Mouse (Mus musculus) stomach, embryonic 16.5 days (tissue): Measurements from ENCODE around the gene Vps37c. TPM values are rescaled to one million over a fixed set of nuclear protein-coding genes. Genes with fewer than 3 reads are reported as not detected.

Source experiments
- ATAC-seq: fragments of 200-750 bp; cut with Nextera tagmentation; 2 replicates; pipeline ENCODE4 v1.8.0; 2017; ENCODE audit warnings: moderate number of reproducible peaks, moderate TSS enrichment; ENCODE audit not compliant: insufficient read depth, low FRiP score
- H3K27ac ChIP-seq: fragments of 300-500 bp; sonication (generic); 2 replicates; pipeline ENCODE4 v1.5.1; 2014; ENCODE audit warnings: low read length
- H3K27me3 ChIP-seq: fragments of 300-500 bp; sonication (generic); 2 replicates; pipeline ENCODE4 v1.6.1; 2014; ENCODE audit warnings: low read length, control low read depth, mixed read lengths; ENCODE audit not compliant: control insufficient read depth, insufficient read depth
- H3K36me3 ChIP-seq: fragments of 300-500 bp; sonication (generic); 2 replicates; pipeline ENCODE4 v1.6.1; 2014; ENCODE audit warnings: low read length; ENCODE audit not compliant: control insufficient read depth, insufficient read depth
- H3K4me1 ChIP-seq: fragments of 300-500 bp; sonication (generic); 2 replicates; pipeline ENCODE4 v1.6.1; 2014; ENCODE audit warnings: low read length, control low read depth, mixed read lengths; ENCODE audit not compliant: control insufficient read depth, insufficient read depth
- H3K4me2 ChIP-seq: fragments of 300-500 bp; sonication (generic); 2 replicates; pipeline ENCODE4 v1.6.1; 2014; ENCODE audit warnings: low read depth, low read length, mixed read lengths
- H3K4me3 ChIP-seq: fragments of 300-500 bp; sonication (generic); replicated peaks from 2 replicates; pipeline ENCODE4 v1.5.1; 2014; ENCODE audit warnings: mild to moderate bottlenecking, low read length
- H3K9ac ChIP-seq: fragments of 300-500 bp; sonication (generic); 2 replicates; pipeline ENCODE4 v1.6.1; 2014; ENCODE audit warnings: low read length
- H3K9me3 ChIP-seq: fragments of 300-500 bp; sonication (generic); replicated peaks from 2 replicates; pipeline ENCODE4 v1.6.1; 2016; ENCODE audit warnings: low read length, control low read depth; ENCODE audit not compliant: control insufficient read depth
- WGBS: fragments of 180-500 bp; shearing (Covaris S2); extraction: QIAGEN DNeasy Blood & Tissue Kit; methylation state at CpG from one replicate; pipeline ENCODE4 v1.1.7; 2014; 5-methylcytosine and 5-hydroxymethylcytosine counted together
- polyA plus RNA-seq: library from polyadenylated mRNA; unstranded; fragments of >200 nt; fragmentation: Nextera tagmentation; extraction: Ambion mirVana; gene quantifications from 2 replicates; pipeline ENCODE4 v1.2.1, GENCODE M21; 2015

Vps37c gene
- polyA plus RNA-seq, 1 experiment from 2014 or later, result 48.7 TPM

- no peak overlapping the region for H3K4me2 ChIP-seq
- no peaks in the 10 kb centered on the region for H3K27me3 ChIP-seq
- peak overlapping the region; percentile 11; the same call in 1 of the 2 replicates for H3K27ac ChIP-seq
- no peaks in the 10 kb centered on the region for H3K9me3 ChIP-seq
- no peak for ATAC-seq
- H3K36me3 ChIP-seq, result no peaks in the 10 kb centered on the region
- no peak overlapping the region for H3K4me3 ChIP-seq
- H3K9ac ChIP-seq, result no peak overlapping the region
- no peaks in the 10 kb centered on the region for H3K4me1 ChIP-seq
- 68% methylated on average over 1 of the region's 1 CpGs for WGBS
Measured at GRCm38 (mm10) chr19:10678772-10679067, 9.8 kb upstream of the Vps37c start.

DNA sequence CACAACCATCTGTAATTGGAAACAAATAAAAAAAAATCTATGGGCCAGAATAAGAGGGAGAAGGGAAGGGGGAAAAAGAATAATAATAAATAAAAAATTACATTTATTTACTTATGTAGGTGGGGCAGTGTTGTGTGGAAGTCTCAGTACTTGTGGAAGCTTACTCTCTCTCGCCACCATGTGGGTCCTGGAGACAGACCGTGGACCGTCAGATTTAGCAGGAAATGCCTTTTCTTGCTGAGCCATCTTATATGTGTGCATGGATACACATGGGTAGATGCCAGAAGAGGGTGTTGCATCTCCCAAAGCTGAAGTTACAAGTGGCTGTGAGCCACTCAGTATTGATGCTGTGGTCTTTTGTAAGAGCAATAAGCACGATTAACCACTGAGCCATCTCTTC lies 7.0 kb upstream of the Vps37c start:
- H3K4me1 ChIP-seq, result no peaks in the 10 kb centered on the region
- no peak for ATAC-seq
- H3K4me2 ChIP-seq, result no peak overlapping the region
- H3K36me3 ChIP-seq, result no peaks in the 10 kb centered on the region
- H3K27me3 ChIP-seq, result no peaks in the 10 kb centered on the region
- no peak overlapping the region for H3K4me3 ChIP-seq
- 51% methylated on average over 4 of the region's 4 CpGs for WGBS
- H3K9me3 ChIP-seq, result no peaks in the 10 kb centered on the region
- no peak overlapping the region for H3K9ac ChIP-seq
- no peak overlapping the region for H3K27ac ChIP-seq

DNA sequence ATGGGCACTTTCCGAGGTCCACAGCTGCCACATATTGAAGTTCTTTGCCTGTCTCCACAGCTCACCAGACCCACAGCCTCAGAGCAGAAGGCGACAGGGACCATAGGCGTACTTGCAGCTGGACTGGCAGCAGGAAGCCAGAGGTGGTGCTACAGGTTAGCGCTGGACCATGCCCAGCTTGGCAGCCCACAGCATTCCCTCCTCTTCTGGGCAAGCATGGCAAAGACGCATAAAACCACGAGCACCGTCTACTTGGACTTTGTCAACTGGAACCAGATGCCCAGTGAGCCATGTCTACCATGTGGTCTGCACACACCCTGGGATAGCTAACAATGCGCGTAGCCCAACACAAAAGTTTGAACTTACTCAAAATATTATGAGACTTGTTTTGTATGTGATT lies 3.5 kb upstream of the Vps37c start:
- ATAC-seq, result no peak
- 92% methylated on average over 9 of the region's 9 CpGs for WGBS
- H3K4me2 ChIP-seq, result no peak overlapping the region
- H3K36me3 ChIP-seq, result no peaks in the 10 kb centered on the region
- no peaks in the 10 kb centered on the region for H3K9me3 ChIP-seq
- no peak overlapping the region for H3K27ac ChIP-seq
- peaks cover 13% of the 10 kb centered on the region for H3K4me1 ChIP-seq
- no peaks in the 10 kb centered on the region for H3K27me3 ChIP-seq
- H3K9ac ChIP-seq, result no peak overlapping the region
- H3K4me3 ChIP-seq, result no peak overlapping the region

DNA sequence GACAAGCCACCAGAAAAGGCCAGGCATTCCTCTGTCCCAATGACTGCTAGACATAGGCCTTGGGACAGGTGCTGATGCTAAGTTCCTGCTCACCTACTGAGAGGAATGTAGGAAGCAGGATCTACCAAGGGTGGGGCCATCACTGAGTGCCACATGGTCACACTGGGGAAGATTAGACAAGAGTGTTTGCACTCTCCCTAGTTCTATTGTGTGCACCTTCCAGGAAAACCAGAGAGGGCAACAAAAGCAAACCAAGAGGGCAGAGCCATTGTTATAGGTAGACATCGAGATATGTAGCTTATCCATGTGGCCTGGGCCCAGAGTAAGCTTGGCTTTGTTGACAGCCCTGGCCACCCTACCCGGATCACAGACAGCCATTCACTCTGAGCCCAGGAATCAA lies 2.8 kb upstream of the Vps37c start:
- Histone ChIP-seq H3K4me3 (no peak overlapping the region), H3K4me2 (no peak overlapping the region), H3K27me3 (no peaks in the 10 kb centered on the region), H3K4me1 (peaks cover 18% of the 10 kb centered on the region), H3K27ac (peak overlapping the region; percentile 43; the same call in 1 of the 2 replicates), H3K36me3 (no peaks in the 10 kb centered on the region), H3K9me3 (no peaks in the 10 kb centered on the region), H3K9ac (no peak overlapping the region)
- WGBS, result 55% methylated on average over 2 of the region's 2 CpGs
- peak; percentile 67 for ATAC-seq

- Histone ChIP-seq H3K27me3 (no peaks in the 10 kb centered on the region), H3K4me2 (peak overlapping the region; percentile 80), H3K9me3 (no peaks in the 10 kb centered on the region), H3K4me3 (peak overlapping the region; percentile 60), H3K4me1 (peaks cover 33% of the 10 kb centered on the region), H3K36me3 (no peaks in the 10 kb centered on the region), H3K9ac (peak overlapping the region; percentile 81), H3K27ac (peak overlapping the region; percentile 94)
- WGBS, result 28% methylated on average over 5 of the region's 5 CpGs
- no peak for ATAC-seq
Measured at GRCm38 (mm10) chr19:10689470-10690166, 1.1 kb downstream of the Vps37c start.

DNA sequence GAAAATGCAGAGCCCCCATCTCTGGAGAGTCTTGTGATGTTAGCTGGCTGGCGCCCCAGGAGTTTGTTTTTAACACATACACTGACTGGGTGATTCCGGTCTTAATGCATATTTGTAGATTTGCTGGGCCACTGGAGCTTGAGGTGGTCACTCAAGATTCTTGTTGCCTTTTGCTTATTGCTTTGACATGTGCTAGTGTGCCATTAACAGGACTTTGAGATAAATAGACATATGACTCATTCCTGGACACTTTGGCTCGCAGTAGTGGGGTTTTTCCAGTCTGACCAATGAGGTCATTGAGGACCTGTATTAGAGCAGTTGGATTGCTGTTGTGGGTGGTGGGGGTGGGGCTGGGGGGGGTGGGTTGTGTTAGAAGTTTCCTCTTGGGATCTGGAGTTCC lies 1.8 kb downstream of the Vps37c start:
- 50% methylated on average over 3 of the region's 3 CpGs for WGBS
- H3K4me3 ChIP-seq, result peak overlapping the region; percentile 60
- H3K9ac ChIP-seq, result peak overlapping the region; percentile 81
- H3K4me1 ChIP-seq, result peaks cover 38% of the 10 kb centered on the region
- peak overlapping the region; percentile 80 for H3K4me2 ChIP-seq
- no peaks in the 10 kb centered on the region for H3K36me3 ChIP-seq
- no peak for ATAC-seq
- H3K9me3 ChIP-seq, result no peaks in the 10 kb centered on the region
- H3K27me3 ChIP-seq, result no peaks in the 10 kb centered on the region
- H3K27ac ChIP-seq, result peak overlapping the region; percentile 94

DNA sequence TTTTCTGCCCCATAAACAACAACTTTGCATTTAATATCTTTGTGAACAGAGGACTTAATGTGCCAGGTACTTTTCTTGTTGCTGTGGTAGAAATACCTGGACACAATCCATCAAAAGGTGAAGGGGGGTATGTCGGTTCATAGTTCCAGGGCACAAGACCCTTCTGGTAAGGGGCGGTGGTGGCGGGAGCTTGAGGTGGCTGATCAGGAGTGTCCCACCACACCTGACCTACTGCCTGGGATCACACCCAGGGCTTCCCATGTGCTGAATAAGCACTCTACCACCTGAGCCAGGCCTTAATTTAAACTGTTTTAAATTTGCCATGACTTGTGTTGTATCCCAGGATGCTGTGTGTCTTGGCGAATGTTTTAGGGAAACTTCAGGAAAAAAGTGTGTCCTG lies 2.6 kb downstream of the Vps37c start:
- ATAC-seq, result no peak
- Histone ChIP-seq H3K27ac (peak overlapping the region; percentile 94), H3K9ac (peak overlapping the region; percentile 37; the same call in 1 of the 2 replicates), H3K4me1 (peaks cover 43% of the 10 kb centered on the region), H3K4me3 (no peak overlapping the region; the same call in 1 of the 2 replicates), H3K9me3 (no peaks in the 10 kb centered on the region), H3K4me2 (peak overlapping the region; percentile 80; the same call in 1 of the 2 replicates), H3K27me3 (no peaks in the 10 kb centered on the region), H3K36me3 (no peaks in the 10 kb centered on the region)
- 84% methylated on average over 4 of the region's 4 CpGs for WGBS

DNA sequence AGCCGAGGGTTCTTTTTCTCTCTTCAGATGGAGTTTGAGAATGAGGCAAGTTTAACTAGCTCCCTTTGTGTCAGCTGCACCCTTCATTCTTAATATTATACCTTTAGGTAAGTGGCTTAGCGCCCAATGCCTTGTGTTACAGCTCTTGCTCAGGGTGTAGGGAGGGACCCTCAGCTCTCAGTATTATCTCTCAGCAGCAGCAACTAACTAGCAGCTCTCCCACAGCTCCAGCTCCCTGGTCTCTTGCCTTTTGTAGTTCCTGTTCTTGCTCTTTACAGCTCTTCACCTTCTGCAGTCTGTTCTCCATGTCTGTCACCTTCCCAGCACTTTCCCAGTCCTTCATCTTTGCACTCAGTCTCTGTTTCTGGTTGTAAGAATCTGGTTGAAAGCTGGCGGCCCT lies 3.1 kb downstream of the Vps37c start:
- H3K4me1 ChIP-seq, result peaks cover 43% of the 10 kb centered on the region
- H3K36me3 ChIP-seq, result no peaks in the 10 kb centered on the region
- peak overlapping the region; percentile 94 for H3K27ac ChIP-seq
- ATAC-seq, result no peak
- no peaks in the 10 kb centered on the region for H3K9me3 ChIP-seq
- H3K9ac ChIP-seq, result peak overlapping the region; percentile 31; the same call in 1 of the 2 replicates
- no peak overlapping the region for H3K4me3 ChIP-seq
- H3K27me3 ChIP-seq, result no peaks in the 10 kb centered on the region
- H3K4me2 ChIP-seq, result peak overlapping the region; percentile 80; the same call in 1 of the 2 replicates
- 64% methylated on average over 3 of the region's 3 CpGs for WGBS

- Histone ChIP-seq H3K4me1 (peaks cover 49% of the 10 kb centered on the region), H3K27ac (peak overlapping the region; percentile 94), H3K4me3 (no peak overlapping the region), H3K27me3 (no peaks in the 10 kb centered on the region), H3K4me2 (no peak overlapping the region), H3K9me3 (no peaks in the 10 kb centered on the region), H3K36me3 (no peaks in the 10 kb centered on the region), H3K9ac (peak overlapping the region; percentile 31; the same call in 1 of the 2 replicates)
- no peak for ATAC-seq
- WGBS, result 79% methylated on average over 4 of the region's 4 CpGs
Measured at GRCm38 (mm10) chr19:10692361-10692760, 3.8 kb downstream of the Vps37c start.
